Mouse (Mus musculus): Measurements from ENCODE around the gene Grk2.
"Not testable (repeated sequence)": the region's sequence is repeated elsewhere in the genome, so short reads cannot be mapped to it uniquely, and the experiment has no call there.

Gene Grk2

GRCm38 (mm10) chr19:4268566-4269361, 37.3 kb downstream of the Grk2 start, which contains the start of gene Ssh3:
Ssh3 (minus strand) TSS chr19:4269180.
- DNase-seq (ENCODE audit: low spot score): peak; percentile 63

DNA sequence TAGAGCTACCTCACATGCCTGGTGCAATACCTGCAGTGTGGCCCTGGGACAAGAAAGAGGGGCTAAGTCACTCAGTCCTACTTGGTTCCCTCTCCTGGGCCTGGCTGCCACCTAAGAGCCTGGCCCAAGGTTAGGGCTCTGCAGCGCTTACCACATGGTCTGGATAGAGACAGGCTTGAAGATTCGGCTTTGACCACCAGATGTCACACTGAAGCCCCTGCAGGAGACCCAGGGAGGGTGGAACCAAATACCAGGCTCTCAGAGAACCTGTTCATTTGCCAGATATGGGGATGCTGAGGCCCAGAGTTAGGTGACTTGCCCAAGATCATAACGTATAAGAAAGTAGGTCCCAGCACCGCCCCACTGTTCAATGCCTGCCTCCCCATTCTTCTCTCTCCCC, 40.1 kb downstream of the Grk2 start:
- no peak for DNase-seq (ENCODE audit: low spot score)

DNA sequence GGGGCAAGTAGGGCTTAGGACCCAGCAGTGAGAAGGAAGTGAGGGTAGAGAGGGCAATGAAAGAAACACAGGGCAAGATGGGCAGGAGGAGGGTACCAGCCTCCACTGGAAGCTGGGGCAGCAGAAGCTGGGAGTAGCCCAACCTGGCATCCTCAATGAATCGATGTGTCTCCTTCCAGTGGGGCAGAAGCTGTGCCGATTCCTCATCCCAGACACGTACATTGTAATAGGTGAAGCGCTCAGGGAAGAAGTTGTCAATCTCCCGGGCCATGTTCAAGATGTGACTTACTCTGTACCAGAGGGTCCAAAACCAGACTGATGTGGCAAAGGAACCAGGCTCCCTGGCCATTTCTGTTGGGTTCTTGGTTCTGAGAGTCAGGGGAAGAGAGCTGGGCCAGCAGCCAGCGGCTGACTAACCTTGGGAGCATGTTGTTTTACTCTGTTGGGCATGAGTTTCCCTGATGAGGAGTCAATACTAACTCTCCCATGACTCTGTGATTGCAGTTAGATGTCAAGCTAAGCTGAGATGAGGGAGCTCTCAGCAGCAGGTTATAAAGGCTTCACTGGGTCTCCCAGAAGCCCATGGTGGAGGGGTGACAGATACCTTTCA, 41.7 kb downstream of the Grk2 start:
- no peak for DNase-seq (ENCODE audit: low spot score)

GRCm38 (mm10) chr19:4263702-4264101, 42.3 kb downstream of the Grk2 start:
- no peak for DNase-seq (ENCODE audit: low spot score)

GRCm38 (mm10) chr19:4262756-4263155, 43.3 kb downstream of the Grk2 start:
- no peak for DNase-seq (ENCODE audit: low spot score)

DNA sequence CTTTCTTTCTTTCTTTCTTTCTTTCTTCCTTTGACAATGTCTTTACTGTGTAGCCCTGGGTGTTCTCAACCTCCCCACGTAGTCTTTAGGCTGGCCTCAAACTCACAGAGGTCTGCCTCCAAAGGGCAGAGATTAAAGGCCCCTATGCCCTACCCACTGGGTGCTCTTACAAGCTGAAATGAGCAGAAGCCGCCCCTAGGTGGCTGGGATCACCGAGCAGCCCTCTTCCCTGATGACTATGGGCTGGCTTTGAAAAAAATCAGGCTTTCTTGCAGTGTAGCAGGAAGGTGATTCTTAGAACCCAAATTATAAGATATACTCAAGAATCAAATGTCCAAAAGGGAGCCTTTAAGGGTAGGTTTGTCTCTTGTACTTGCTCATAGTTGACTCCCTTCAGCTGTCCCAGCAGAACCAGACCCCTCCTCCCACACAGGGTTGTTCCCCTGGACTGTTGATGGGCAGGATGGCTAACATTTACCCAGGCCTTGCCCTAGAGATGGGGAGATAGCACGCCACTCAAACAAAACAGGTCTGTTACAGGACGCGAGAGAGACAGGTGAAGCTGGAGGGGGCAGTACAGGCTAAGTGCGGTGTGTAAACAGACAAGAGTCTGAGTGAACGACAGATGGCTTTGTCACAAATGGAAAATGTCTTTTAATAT, 44.9 kb downstream of the Grk2 start:
- DNase-seq (ENCODE audit: low spot score): peak; percentile 56

DNA sequence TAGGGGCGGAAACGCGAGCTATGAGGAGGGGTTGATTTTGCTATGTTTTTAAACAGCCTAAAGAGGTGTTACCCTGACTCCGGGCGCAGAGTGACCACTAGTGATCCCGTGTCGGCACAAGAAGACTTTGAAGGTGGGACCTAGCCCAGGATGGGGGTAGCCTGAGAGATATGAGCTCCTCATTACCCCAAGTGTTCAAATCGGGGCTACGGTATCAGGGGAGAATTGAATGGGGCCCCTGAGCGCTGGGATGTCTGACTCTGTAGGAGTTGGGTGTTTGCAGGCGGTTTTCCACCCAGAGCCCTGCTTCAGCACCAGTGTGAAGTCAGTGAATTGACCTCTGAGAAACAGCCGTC, 48.1 kb downstream of the Grk2 start:
- DNase-seq (ENCODE audit: low spot score): no peak

- peak; percentile 85 for DNase-seq (ENCODE audit: low spot score)
These were observed 48.7 kb downstream of the Grk2 start for GRCm38 (mm10) chr19:4257216-4257896.

GRCm38 (mm10) chr19:4255583-4256162, 50.3 kb downstream of the Grk2 start:
- DNase-seq (ENCODE audit: low spot score): peak; percentile 33

DNA sequence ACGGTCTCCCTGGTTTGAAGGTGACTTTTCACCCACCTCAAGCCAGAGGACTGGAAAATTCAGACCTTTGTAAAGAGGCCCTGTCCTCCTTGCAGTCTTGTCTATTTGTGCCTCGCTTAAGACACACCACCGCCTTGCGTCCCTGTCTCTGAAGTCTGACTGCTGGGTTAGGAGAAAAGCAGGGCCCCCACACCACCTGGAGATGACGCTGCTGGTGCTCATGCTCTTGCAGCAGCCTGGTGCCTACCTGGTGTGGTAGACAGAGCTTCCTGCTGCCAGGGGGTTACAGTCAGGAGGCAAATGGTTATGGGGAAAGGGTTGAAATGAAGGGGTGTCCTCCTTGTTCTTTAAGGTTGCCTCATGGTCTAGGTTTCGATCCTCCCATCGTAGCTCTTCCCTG, 51.8 kb downstream of the Grk2 start:
- no peak for DNase-seq (ENCODE audit: low spot score)

DNA sequence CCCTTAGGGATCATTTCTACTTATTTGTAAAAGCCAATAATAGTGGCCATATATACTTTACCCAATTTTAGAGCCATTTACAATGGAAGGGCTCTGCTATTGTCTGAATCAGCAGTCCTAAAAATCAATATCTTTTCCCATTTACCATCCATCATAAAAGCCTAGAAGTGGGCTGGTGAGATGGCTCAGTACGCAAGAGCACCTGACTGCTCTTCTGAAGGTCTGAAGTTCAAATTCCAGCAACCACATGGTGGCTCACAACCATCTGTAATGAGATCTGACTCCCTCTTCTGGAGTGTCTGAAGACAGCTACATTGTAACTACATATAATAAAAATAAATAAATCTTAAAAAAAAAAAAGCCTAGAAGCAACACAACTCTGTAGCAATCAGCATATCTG, 57.3 kb downstream of the Grk2 start:
- not testable (repeated sequence) for DNase-seq (ENCODE audit: low spot score)

- DNase-seq (ENCODE audit: low spot score): peak; percentile 27
These were observed 59.0 kb downstream of the Grk2 start for GRCm38 (mm10) chr19:4247010-4247409.

GRCm38 (mm10) chr19:4244775-4245174, 61.2 kb downstream of the Grk2 start:
- no peak for DNase-seq (ENCODE audit: low spot score)

DNA sequence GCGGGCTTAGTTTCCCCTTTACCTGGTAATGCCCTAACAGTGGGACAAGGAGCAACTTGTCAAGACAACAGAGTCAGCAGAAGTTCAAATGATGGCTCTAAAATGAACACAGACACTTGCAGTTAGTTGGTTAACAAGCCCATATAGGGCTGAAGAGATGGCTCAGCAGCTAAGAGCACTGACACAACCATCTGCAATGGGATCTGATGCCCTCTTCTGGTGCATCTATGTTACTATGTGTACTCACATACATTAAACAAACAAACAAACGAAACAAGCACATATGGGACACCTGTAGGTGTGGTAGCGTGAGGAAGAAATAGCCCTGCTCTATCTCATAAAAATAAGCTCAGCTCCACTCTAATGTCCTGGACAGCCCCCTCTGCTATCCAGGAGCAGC, 63.6 kb downstream of the Grk2 start:
- DNase-seq (ENCODE audit: low spot score): no peak

GRCm38 (mm10) chr19:4240247-4240668, 65.8 kb downstream of the Grk2 start:
- no peak for DNase-seq (ENCODE audit: low spot score)

Data from T-cell, adult 2 months (primary cell).